Mouse (Mus musculus) intestine, postnatal 0 days (tissue): ENCODE results near the gene Tcaf1. TPM values are rescaled to one million over a fixed set of nuclear protein-coding genes. Genes with fewer than 3 reads are reported as not detected.

Experiments used
- ATAC-seq: fragments of 200-750 bp; cut with Nextera tagmentation; 2 replicates; pipeline ENCODE4 v1.8.0; 2017; ENCODE audit warnings: mild to moderate bottlenecking, moderate TSS enrichment, moderate library complexity
- H3K27ac ChIP-seq: fragments of 300-500 bp; sonication (generic); 2 replicates; pipeline ENCODE4 v1.5.1; 2014; ENCODE audit warnings: mild to moderate bottlenecking, low read depth, low read length, moderate library complexity
- H3K27me3 ChIP-seq: fragments of 300-500 bp; sonication (generic); replicated peaks from 2 replicates; pipeline ENCODE4 v1.6.1; 2014; ENCODE audit warnings: low read length, mixed read lengths; ENCODE audit not compliant: control insufficient read depth, insufficient read depth
- H3K36me3 ChIP-seq: fragments of 300-500 bp; sonication (generic); 2 replicates; pipeline ENCODE4 v1.6.1; 2014; ENCODE audit warnings: mild to moderate bottlenecking, moderate library complexity; ENCODE audit not compliant: control insufficient read depth, insufficient read depth
- H3K4me1 ChIP-seq: fragments of 300-500 bp; sonication (generic); replicated peaks from 2 replicates; pipeline ENCODE4 v1.6.1; 2014; ENCODE audit warnings: antibody characterized with exemption, low read length, mixed read lengths; ENCODE audit not compliant: control insufficient read depth, insufficient read depth
- H3K4me2 ChIP-seq: fragments of 300-500 bp; sonication (generic); replicated peaks from 2 replicates; pipeline ENCODE4 v1.6.1; 2014; ENCODE audit warnings: low read depth, mild to moderate bottlenecking, moderate library complexity
- H3K4me3 ChIP-seq: fragments of 300-500 bp; sonication (generic); 2 replicates; pipeline ENCODE4 v1.5.1; 2014; ENCODE audit warnings: low read depth, low read length
- H3K9ac ChIP-seq: fragments of 300-500 bp; sonication (generic); 2 replicates; pipeline ENCODE4 v1.6.1; 2014; ENCODE audit warnings: mild to moderate bottlenecking, low read depth, low read length
- H3K9me3 ChIP-seq: fragments of 300-500 bp; sonication (generic); 2 replicates; pipeline ENCODE4 v1.6.1; 2016; ENCODE audit warnings: mixed run types; ENCODE audit not compliant: control insufficient read depth
- CTCF ChIP-seq: sonication (generic); IDR thresholded peaks from 2 replicates; pipeline ENCODE4 v1.5.1; 2016; ENCODE audit warnings: low read depth, mild to moderate bottlenecking, control low read depth, antibody characterized with exemption, moderate library complexity
- WGBS: fragments of 180-500 bp; shearing (Covaris S2); extraction: QIAGEN DNeasy Blood & Tissue Kit; methylation state at CpG from one replicate; pipeline ENCODE4 v1.1.7; 2014; 5-methylcytosine and 5-hydroxymethylcytosine counted together
- polyA plus RNA-seq: library from polyadenylated mRNA; unstranded; fragments of >200 nt; fragmentation: Nextera tagmentation; extraction: Ambion mirVana; gene quantifications from 2 replicates; pipeline ENCODE4 v1.2.1, GENCODE M21; 2015

Tcaf1 gene
- polyA plus RNA-seq, 1 experiment from 2014 or later = 19.9 TPM

- Histone ChIP-seq H3K4me1 (no peaks in the 10 kb centered on the region), H3K27ac (no peak overlapping the region), H3K9me3 (no peaks in the 10 kb centered on the region), H3K4me3 (no peak overlapping the region), H3K36me3 (no peaks in the 10 kb centered on the region), H3K27me3 (no peaks in the 10 kb centered on the region), H3K9ac (no peak overlapping the region), H3K4me2 (no peak overlapping the region)
- 61% methylated on average over 8 of the region's 8 CpGs for WGBS
- ATAC-seq = no peak
- no peak for TF ChIP-seq CTCF
Observed at GRCm38 (mm10) chr6:42714668-42715067, 4.8 kb upstream of the Tcaf1 start.

- peak overlapping the region; percentile 65 for H3K27ac ChIP-seq
- no peaks in the 10 kb centered on the region for H3K9me3 ChIP-seq
- H3K27me3 ChIP-seq = no peaks in the 10 kb centered on the region
- no peaks in the 10 kb centered on the region for H3K36me3 ChIP-seq
- no peaks in the 10 kb centered on the region for H3K4me1 ChIP-seq
- peak overlapping the region; percentile 82 for H3K4me2 ChIP-seq
- under 1% methylated on average over 32 of the region's 32 CpGs for WGBS
- 0 out of 2 replicates have a peak, but pooled peaks have one; percentile 14 for TF ChIP-seq CTCF
- peak; percentile 88 for ATAC-seq
- H3K4me3 ChIP-seq = peak overlapping the region; percentile 60
- H3K9ac ChIP-seq = peak overlapping the region; percentile 46
Observed at GRCm38 (mm10) chr6:42692517-42693190, 17.2 kb downstream of the Tcaf1 start.

- no peak for TF ChIP-seq CTCF
- 0% methylated on average over 10 of the region's 10 CpGs for WGBS
- no peaks in the 10 kb centered on the region for H3K9me3 ChIP-seq
- H3K27ac ChIP-seq = peak overlapping the region; percentile 65; the same call in 1 of the 2 replicates
- ATAC-seq = peak; percentile 77
- no peaks in the 10 kb centered on the region for H3K4me1 ChIP-seq
- H3K4me2 ChIP-seq = peak overlapping the region; percentile 82
- H3K27me3 ChIP-seq = no peaks in the 10 kb centered on the region
- no peaks in the 10 kb centered on the region for H3K36me3 ChIP-seq
- H3K4me3 ChIP-seq = peak overlapping the region; percentile 60
- H3K9ac ChIP-seq = peak overlapping the region; percentile 46
Observed at GRCm38 (mm10) chr6:42692154-42692516, 17.8 kb downstream of the Tcaf1 start.

GRCm38 (mm10) chr6:42689761-42690160 lies 20.1 kb downstream of the Tcaf1 start:
- Histone ChIP-seq H3K4me3 (no peak overlapping the region), H3K4me1 (no peaks in the 10 kb centered on the region), H3K9me3 (no peaks in the 10 kb centered on the region), H3K27me3 (no peaks in the 10 kb centered on the region), H3K36me3 (peaks cover 11% of the 10 kb centered on the region), H3K4me2 (no peak overlapping the region), H3K9ac (no peak overlapping the region), H3K27ac (no peak overlapping the region)
- no peak for TF ChIP-seq CTCF
- ATAC-seq = no peak

GRCm38 (mm10) chr6:42687907-42688306 lies 22.0 kb downstream of the Tcaf1 start:
- Histone ChIP-seq H3K4me3 (no peak overlapping the region), H3K9me3 (no peaks in the 10 kb centered on the region), H3K4me2 (no peak overlapping the region), H3K4me1 (no peaks in the 10 kb centered on the region), H3K27ac (no peak overlapping the region), H3K36me3 (peaks cover 11% of the 10 kb centered on the region), H3K27me3 (no peaks in the 10 kb centered on the region), H3K9ac (no peak overlapping the region)
- ATAC-seq = no peak
- 84% methylated on average over 5 of the region's 5 CpGs for WGBS
- peak; percentile 34 for TF ChIP-seq CTCF

- no peak overlapping the region for H3K4me2 ChIP-seq
- no peaks in the 10 kb centered on the region for H3K27me3 ChIP-seq
- 84% methylated on average over 7 of the region's 7 CpGs for WGBS
- H3K9ac ChIP-seq = no peak overlapping the region
- no peak for ATAC-seq
- H3K27ac ChIP-seq = no peak overlapping the region
- TF ChIP-seq CTCF = no peak
- no peaks in the 10 kb centered on the region for H3K9me3 ChIP-seq
- peaks cover 34% of the 10 kb centered on the region for H3K36me3 ChIP-seq
- H3K4me3 ChIP-seq = no peak overlapping the region
- H3K4me1 ChIP-seq = no peaks in the 10 kb centered on the region
Observed at GRCm38 (mm10) chr6:42680077-42680476, 29.8 kb downstream of the Tcaf1 start.
